Mouse (Mus musculus): Measurements from ENCODE around the gene Snx6.

- no peak for TF ChIP-seq MAX (IDR thresholded peaks at IDR 0.05; ENCODE audit: low read depth)
- TF ChIP-seq USF1 (IDR thresholded peaks at IDR 0.05; ENCODE audit: low read depth) = no peak
- TF ChIP-seq POLR2A (IDR thresholded peaks at IDR 0.05; ENCODE audit: insufficient read length, low read depth) = no peak
Observed at GRCm38 (mm10) chr12:54830574-54830973, 35.1 kb upstream of the Snx6 start.
